Mouse (Mus musculus) liver, embryonic 14.5 days (tissue): ENCODE data around the gene Unc13d. TPM values are rescaled to one million over a fixed set of nuclear protein-coding genes. Genes with fewer than 3 reads are reported as not detected.

ENCODE experiments used
- ATAC-seq: fragments of 200-750 bp; cut with Nextera tagmentation; 2 replicates; pipeline ENCODE4 v1.8.0; 2017; ENCODE audit warnings: moderate number of reproducible peaks, mild to moderate bottlenecking, moderate library complexity; ENCODE audit not compliant: insufficient read depth
- DNase-seq, 3 experiments: peaks; one replicate each; pipeline ENCODE4 v3.0.0-alpha.2; 2012 to 2013; ENCODE audit warnings: low read depth in 3 of 3, low spot score in 3 of 3
- H3K27ac ChIP-seq: fragments of 300-500 bp; sonication (generic); 2 replicates; pipeline ENCODE4 v1.5.1; 2014; ENCODE audit warnings: moderate library complexity, mild to moderate bottlenecking, control low read depth, inconsistent platforms
- H3K27me3 ChIP-seq: fragments of 300-500 bp; sonication (generic); 2 replicates; pipeline ENCODE4 v1.6.1; 2014; ENCODE audit warnings: mild to moderate bottlenecking, low read length, moderate library complexity; ENCODE audit not compliant: control insufficient read depth, insufficient read depth
- H3K36me3 ChIP-seq: fragments of 300-500 bp; sonication (generic); replicated peaks from 2 replicates; pipeline ENCODE4 v1.6.1; 2014; ENCODE audit warnings: low read depth; ENCODE audit not compliant: control insufficient read depth, insufficient read depth
- H3K4me1 ChIP-seq, 2 experiments: fragments of 200-500 bp in 1 of 2; fragments of 300-500 bp in 1 of 2; sonication (generic) in 1 of 2; replicated peaks; 2 replicates each; pipeline ENCODE4 v1.6.1; 2012 to 2014; ENCODE audit warnings: antibody characterized with exemption in 1 of 2, inconsistent platforms in 1 of 2, low read length in 1 of 2; ENCODE audit not compliant: control insufficient read depth in 2 of 2, insufficient read depth in 2 of 2
- H3K4me2 ChIP-seq: fragments of 300-500 bp; sonication (generic); 2 replicates; pipeline ENCODE4 v1.6.1; 2014; ENCODE audit warnings: low read depth, mild to moderate bottlenecking, control low read depth, moderate library complexity
- H3K4me3 ChIP-seq, 2 experiments: fragments of 200-500 bp in 1 of 2; fragments of 300-500 bp in 1 of 2; sonication (generic) in 1 of 2; 2 replicates each; pipeline ENCODE4 v1.5.1; 2012 to 2014; ENCODE audit warnings: low read depth in 2 of 2, low read length in 2 of 2, mild to moderate bottlenecking in 2 of 2, control low read depth in 1 of 2, inconsistent platforms in 1 of 2, moderate library complexity in 1 of 2; ENCODE audit not compliant: insufficient read depth in 1 of 2
- H3K9ac ChIP-seq: fragments of 300-500 bp; sonication (generic); replicated peaks from 2 replicates; pipeline ENCODE4 v1.6.1; 2014; ENCODE audit warnings: mild to moderate bottlenecking, control low read depth, moderate library complexity
- H3K9me3 ChIP-seq: fragments of 300-500 bp; sonication (generic); 2 replicates; pipeline ENCODE4 v1.6.1; 2016; ENCODE audit warnings: low read length, mixed read lengths; ENCODE audit not compliant: control insufficient read depth
- CTCF ChIP-seq: IDR thresholded peaks from 2 replicates; pipeline ENCODE4 v1.5.1; 2016; ENCODE audit warnings: antibody characterized with exemption, low read depth, control low read depth
- EP300 ChIP-seq: IDR thresholded peaks from 2 replicates; pipeline ENCODE4 v1.6.1; 2016; ENCODE audit warnings: antibody characterized with exemption, low read depth
- WGBS: fragments of 180-500 bp; shearing (Covaris S2); extraction: QIAGEN DNeasy Blood & Tissue Kit; methylation state at CpG from one replicate; pipeline ENCODE4 v1.1.7; 2014; ENCODE audit not compliant: insufficient replicate concordance; 5-methylcytosine and 5-hydroxymethylcytosine counted together
- polyA plus RNA-seq, 2 experiments: library from polyadenylated mRNA; depleted of rRNA in 1 of 2; stranded (reverse) in 1 of 2; unstranded in 1 of 2; fragments of >200 nt; fragmentation: Nextera tagmentation in 1 of 2; extraction: Ambion mirVana in 1 of 2; gene quantifications; 2 replicates each; pipeline versions ENCODE4 v1.2.1 to v1.2.3; 2012 to 2014

Gene Unc13d
- polyA plus RNA-seq, 2 experiments = 16.8 to 18.7 TPM

DNA sequence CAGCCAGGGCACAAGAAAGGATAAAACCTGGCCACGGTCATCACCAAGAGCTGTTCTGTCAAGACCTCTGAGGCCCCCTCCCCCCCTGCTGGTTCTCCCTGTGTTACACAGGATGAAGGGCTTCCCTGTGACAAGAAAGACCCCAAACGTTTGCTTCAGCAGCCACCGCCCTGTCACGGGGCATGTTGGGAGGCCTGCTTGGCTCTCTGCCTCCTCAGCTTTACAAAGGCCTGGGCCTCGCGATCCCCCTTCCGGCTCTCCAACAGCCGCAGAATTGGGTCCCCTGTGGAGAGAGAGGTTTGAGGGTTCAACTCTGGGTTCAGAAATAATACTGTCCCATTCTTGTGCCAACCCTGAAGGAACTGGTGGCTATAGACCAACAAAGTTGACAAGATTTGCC, 15.2 kb downstream of the Unc13d start:
- WGBS = 76% methylated on average over 8 of the region's 8 CpGs

DNA sequence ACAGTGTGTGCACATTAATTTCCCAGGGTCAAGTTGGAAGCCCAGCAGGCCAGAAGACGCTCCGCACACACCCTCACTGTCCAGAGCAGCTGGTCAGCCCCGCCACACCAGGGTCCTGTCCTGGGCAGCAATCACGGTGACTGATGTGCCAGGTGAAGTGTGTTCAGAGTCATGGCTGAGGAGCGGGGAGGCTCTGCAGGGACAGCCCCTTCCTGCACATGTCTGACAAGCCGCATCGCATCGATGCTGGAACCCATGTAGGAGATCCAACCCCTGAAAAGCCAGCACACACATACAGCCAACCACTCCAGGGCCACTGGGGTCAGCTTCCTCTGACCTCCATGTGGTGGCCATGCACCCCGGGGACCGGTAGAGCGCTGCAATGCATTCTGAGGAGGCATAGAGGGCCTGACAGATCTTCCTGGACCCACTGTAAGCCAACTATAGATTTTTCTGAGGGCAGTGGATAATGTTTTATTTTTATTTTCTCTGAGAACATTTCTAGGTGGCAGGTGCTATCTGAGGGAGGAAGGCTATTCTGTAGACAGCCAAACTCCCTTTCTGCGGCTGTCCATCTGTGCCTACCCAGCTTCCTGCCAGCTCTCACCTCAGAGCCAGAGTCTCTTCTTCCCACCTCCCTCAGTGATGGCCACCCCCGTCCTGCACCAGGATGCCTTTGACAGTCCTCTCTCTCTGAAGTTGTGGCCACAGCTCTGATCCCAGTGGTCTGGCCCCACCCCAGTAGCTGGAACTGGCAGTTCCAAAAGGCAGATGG, 15.9 kb downstream of the Unc13d start:
- Histone ChIP-seq H3K4me1 (peaks cover 10 to 12% of the 10 kb centered on the region in 2 experiments), H3K9ac (no peak overlapping the region), H3K9me3 (no peaks in the 10 kb centered on the region), H3K27me3 (no peaks in the 10 kb centered on the region), H3K36me3 (peaks cover 20% of the 10 kb centered on the region), H3K4me3 (no peak overlapping the region), H3K27ac (no peak overlapping the region), H3K4me2 (no peak overlapping the region)
- WGBS = 87% methylated on average over 13 of the region's 13 CpGs
- DNase-seq (no peak), ATAC-seq (no peak)
- TF ChIP-seq EP300 = no peak
- TF ChIP-seq CTCF = no peak

More for the DNA sequence above, 15.2 kb downstream of the Unc13d start:
- peaks cover 3 to 5% of the 10 kb centered on the region in 2 experiments for H3K4me1 ChIP-seq
- H3K9me3 ChIP-seq = no peaks in the 10 kb centered on the region
- TF ChIP-seq CTCF (no peak), EP300 (no peak)
- no peak for DNase-seq
- no peak for ATAC-seq
- no peak overlapping the region for H3K4me3 ChIP-seq
- no peak overlapping the region for H3K27ac ChIP-seq
- H3K4me2 ChIP-seq = no peak overlapping the region
- H3K9ac ChIP-seq = no peak overlapping the region
- H3K27me3 ChIP-seq = no peaks in the 10 kb centered on the region
- H3K36me3 ChIP-seq = peaks cover 19% of the 10 kb centered on the region

DNA sequence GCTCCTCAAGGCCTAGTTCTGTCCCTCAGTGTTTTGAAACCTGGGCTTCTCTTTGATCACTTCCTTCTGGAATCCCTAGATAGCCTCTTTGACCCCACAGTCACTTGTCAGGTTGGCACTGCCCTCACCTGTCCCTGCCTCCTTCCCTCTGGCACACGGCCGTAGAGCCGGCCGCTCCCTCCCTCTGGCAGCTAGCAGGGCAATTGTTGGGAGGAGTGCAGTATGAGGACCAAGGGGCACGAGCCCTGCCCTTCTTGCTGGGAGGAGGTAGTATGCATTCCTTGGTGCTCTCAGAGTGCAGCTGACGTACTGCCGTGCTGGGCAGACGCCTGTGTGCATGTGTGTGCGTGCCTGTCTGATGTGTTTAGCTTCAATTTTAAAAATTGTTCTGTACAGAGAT, 17.2 kb downstream of the Unc13d start:
- Histone ChIP-seq H3K9ac (no peak overlapping the region), H3K36me3 (peaks cover 28% of the 10 kb centered on the region), H3K4me2 (no peak overlapping the region), H3K9me3 (no peaks in the 10 kb centered on the region), H3K27me3 (no peaks in the 10 kb centered on the region), H3K27ac (no peak overlapping the region), H3K4me1 (peaks cover 13 to 22% of the 10 kb centered on the region in 2 experiments), H3K4me3 (no peak overlapping the region)
- no peak for DNase-seq
- no peak for ATAC-seq
- TF ChIP-seq CTCF (no peak), EP300 (no peak)
- WGBS = 82% methylated on average over 9 of the region's 9 CpGs

DNA sequence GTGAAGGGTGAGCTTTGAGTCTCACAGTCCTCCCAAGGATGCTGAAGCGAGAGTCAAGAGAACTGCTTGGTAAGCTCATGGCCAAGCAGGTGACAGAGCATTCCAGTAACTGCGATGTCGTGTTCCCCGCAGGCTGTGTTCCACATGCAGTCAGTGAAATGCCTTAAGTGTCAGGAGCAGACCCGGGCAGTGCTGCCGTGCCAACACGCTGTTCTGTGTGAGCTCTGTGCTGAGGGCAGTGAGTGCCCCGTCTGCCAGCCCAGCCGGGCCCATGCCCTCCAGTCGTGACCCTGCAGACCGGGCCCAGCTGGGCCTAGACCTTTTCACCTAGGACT, 18.1 kb downstream of the Unc13d start:
- no peaks in the 10 kb centered on the region for H3K27me3 ChIP-seq
- WGBS = 88% methylated on average over 11 of the region's 11 CpGs
- no peak overlapping the region for H3K4me2 ChIP-seq
- peaks cover 33% of the 10 kb centered on the region for H3K36me3 ChIP-seq
- DNase-seq (no peak), ATAC-seq (no peak)
- peaks cover 13 to 22% of the 10 kb centered on the region in 2 experiments for H3K4me1 ChIP-seq
- no peak overlapping the region for H3K4me3 ChIP-seq
- H3K9me3 ChIP-seq = no peaks in the 10 kb centered on the region
- TF ChIP-seq CTCF = no peak
- no peak for TF ChIP-seq EP300
- H3K27ac ChIP-seq = no peak overlapping the region
- H3K9ac ChIP-seq = no peak overlapping the region

DNA sequence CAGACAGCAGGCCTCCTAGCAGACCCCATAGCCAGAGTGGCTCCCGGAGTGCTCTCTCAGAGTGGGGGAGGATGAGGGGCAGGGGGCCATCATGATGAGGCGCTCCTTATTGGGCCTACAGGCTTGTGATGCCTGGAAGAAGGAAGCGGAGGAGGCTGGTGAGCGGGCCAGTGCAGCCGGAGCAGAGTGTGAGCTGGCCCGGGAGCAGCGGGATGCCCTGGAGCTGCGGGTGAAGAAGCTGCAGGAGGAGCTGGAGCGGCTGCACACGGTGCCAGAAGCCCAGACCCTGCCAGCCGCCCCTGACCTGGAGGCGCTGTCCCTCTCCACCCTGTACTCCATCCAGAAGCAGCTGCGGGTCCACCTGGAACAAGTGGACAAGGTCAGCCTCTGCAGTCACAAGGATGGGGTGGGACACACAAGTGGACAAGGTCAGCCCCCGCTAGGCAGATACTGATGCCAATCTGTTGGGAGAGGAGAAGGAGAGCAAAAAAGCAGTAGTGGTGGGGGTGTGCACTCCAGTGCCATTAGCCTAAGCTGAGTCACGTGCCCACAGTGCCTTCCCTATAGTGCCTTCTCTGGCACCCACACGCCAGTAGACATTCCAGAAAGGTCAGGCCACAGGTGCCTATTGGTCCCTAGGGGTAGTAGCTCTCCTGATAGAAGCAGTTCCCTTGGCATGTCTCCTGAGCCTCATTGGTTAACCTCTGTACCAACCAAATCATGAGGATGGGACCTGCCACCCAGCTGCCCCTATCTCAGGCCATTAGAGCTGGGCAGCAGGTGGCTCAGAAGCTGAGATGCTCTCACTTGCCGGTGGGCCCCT, 18.7 kb downstream of the Unc13d start:
- Histone ChIP-seq H3K27me3 (no peaks in the 10 kb centered on the region), H3K9ac (no peak overlapping the region), H3K9me3 (no peaks in the 10 kb centered on the region), H3K4me1 (peaks cover 13 to 22% of the 10 kb centered on the region in 2 experiments), H3K4me2 (no peak overlapping the region), H3K4me3 (no peak overlapping the region), H3K36me3 (peaks cover 39% of the 10 kb centered on the region), H3K27ac (no peak overlapping the region)
- WGBS = 89% methylated on average over 17 of the region's 17 CpGs
- DNase-seq = no peak
- no peak for ATAC-seq
- TF ChIP-seq CTCF (no peak), EP300 (no peak)
